Mouse (Mus musculus) 416B (cell line): ENCODE measurements at regions not wholly inside any gene's neighbourhood (a gene's known extent, or its start where the extent isn't known, plus 50 kb on each side); places are given as distances from the start of the nearest gene placed in this dataset.

Experiments used
- DNase-seq: peaks from one replicate; pipeline ENCODE4 v3.0.0; 2011; ENCODE audit warnings: low read depth

DNA sequence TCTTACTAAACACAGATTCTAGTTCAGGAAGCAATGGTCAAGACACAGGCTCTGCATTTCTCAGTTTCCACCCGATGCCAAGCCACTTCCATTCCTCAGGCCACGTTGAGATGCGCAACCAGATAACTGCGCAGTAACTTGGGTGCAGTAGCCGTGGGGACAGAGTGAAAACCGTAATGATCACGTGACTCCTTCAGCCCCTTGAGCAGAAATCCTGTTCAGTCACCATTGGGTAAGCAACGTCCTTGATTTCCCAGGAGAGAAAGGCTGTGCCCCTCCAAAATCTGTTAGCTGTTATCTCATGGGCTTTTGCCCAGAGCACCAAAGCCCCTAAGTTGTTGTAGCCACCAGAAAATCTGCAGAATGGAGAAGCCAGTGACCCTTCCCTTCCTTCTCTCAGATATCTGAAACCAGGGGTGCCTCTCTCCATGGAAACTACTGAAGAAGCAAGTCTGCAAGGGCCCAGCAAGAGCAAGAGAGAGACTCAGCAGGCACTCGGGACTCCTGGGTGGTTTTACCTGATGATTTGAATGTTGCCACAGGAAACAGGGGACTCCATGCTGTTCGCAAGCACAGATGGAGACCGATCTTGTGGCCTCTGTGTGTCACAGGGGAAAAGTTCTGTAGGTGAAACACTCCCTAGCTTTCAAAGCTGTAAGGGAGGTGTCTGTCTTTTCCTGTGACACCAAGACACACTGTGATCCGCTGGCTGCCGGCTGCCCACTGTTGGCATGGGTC lies 126.7 kb downstream of the Lmo4 start:
- no peak for DNase-seq

- no peak for DNase-seq
Measured at GRCm38 (mm10) chr3:144069979-144070540, 135.0 kb downstream of the Lmo4 start.

GRCm38 (mm10) chr3:144067016-144067415 lies 138.0 kb downstream of the Lmo4 start:
- DNase-seq = no peak

- DNase-seq = no peak
Measured at GRCm38 (mm10) chr3:144058106-144058505, 146.9 kb downstream of the Lmo4 start.

- DNase-seq = no peak
Measured at GRCm38 (mm10) chr3:144050341-144050740, 154.7 kb downstream of the Lmo4 start.

DNA sequence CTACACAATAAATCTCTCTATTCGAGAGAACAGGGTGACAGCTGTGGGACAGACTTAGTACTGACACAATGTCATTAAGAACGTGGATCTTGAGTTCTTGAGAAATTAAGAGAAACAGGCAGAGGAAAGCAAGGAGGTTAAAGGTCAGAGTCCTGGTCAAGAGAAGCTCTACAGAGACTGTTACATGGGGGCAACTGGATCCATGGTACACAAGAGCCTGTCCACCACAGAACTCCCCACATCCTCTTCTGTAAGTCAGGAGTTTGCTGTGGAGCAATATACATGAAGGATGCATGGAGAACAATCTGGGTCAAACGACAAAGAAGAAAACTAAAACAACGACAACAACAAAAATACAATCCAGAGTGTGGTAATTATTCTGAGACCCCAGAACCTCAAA lies 155.8 kb downstream of the Lmo4 start:
- no peak for DNase-seq

DNA sequence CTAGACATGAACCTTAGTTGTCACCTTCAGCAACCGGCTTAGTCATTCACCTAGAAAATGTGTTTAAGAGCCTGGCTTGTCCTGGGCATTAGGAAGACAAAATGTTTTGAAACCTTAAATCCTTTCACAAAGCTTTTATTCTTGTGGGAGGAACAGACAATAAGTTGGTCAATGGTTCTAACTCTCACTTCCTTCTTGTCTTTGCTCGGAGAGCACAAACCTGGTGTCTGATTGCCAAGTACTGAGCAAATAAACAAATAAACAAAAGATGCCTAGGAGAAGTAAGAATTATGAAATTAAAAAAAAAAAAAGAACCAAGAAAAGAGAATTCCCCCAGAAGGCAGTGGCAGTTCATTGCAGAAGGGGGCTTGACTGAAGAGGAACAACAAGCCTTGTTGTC lies 160.7 kb downstream of the Lmo4 start:
- no peak for DNase-seq

GRCm38 (mm10) chr3:144041788-144042187 lies 163.2 kb downstream of the Lmo4 start:
- no peak for DNase-seq

- DNase-seq = no peak
Measured at GRCm38 (mm10) chr3:144039498-144039897, 165.5 kb downstream of the Lmo4 start.

DNA sequence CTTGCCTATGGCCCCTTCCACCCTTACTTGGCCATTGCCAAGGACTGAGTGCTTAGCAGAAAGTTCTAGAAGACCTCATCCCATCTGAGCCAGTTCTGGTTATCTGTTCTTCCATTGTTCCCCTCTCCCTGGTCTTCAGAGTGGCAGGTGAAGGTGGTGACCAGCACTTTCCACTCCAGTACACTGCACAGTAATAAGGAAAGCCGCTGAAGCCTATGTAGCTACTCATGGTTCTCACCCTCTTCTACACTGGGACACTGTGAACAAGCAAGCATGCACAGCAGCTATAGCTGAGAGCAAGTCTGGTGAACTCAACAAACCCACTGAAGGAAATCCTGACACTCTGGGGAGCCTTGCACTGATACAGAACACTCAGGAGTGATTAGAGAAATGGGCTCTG lies 175.4 kb downstream of the Lmo4 start:
- no peak for DNase-seq

- no peak for DNase-seq
Measured at GRCm38 (mm10) chr3:144029121-144029520, 175.9 kb downstream of the Lmo4 start.

DNA sequence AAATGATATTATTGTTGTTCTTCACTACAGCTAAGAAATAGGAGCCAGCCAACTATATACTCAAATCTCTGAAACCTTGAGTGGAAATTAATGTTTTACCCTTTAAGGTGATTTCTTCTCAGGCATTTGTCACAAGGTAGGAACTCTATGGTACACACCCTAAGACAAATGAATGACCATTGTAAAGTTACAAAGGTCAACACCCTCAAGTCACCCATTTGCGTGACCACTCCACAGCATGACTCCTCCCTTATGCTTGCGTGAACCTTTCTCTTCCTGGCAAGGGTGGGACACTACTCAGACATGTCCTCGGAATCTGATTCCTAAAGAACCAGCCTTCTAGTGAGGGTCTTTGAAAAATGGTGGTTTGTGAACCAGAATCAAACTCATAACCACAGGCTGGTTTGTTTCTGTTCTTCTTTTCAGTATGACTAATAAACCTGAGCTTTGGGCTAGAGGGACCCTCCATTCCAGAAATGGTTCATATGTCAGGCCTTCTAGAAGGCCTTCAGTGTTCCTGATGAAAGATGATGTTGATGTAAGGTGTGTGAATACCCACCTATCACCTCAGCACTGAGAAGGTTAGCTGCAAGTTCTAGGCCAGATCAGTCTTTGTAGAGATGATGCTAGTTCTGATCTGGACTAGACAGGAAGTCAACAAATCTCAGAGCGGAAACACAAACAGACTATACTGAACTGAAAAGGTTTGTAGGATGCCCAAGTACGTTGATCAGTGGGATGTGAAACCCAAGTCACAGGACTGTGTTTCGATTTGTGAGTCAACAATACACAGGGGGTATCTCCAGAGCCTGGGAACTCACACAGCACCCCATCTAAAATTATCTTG lies 177.7 kb downstream of the Lmo4 start:
- no peak for DNase-seq

DNA sequence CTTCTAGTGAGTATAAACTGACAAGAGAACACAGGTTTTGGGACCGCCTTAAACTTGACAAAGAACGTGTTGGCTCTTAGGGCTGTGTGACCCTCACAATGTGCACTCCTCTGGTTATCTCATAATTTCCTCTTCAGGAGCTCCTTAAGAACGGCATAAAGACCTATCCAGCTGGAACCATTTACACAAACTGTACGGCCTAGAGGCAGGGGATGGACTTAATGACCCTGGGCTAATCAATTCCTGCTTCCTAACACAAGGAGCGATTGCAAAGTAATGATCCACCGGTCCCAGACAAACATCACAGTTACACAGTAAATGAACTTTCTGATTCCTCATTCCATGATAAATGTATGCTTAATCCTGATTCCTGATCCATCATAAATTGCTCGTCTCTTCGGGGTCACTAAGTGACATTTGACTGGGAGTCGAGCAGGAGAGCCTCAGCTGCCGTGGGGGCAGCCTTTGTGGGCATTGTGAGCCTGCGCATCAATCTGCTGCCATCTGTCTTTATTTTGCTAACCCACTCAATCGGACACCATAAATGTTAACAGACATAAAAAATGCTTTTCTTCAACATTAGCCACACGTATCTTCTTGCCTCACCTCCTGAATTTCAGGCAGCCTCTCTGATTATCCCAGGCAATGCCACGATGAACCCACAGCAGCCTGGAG lies 179.4 kb downstream of the Lmo4 start:
- no peak for DNase-seq

DNA sequence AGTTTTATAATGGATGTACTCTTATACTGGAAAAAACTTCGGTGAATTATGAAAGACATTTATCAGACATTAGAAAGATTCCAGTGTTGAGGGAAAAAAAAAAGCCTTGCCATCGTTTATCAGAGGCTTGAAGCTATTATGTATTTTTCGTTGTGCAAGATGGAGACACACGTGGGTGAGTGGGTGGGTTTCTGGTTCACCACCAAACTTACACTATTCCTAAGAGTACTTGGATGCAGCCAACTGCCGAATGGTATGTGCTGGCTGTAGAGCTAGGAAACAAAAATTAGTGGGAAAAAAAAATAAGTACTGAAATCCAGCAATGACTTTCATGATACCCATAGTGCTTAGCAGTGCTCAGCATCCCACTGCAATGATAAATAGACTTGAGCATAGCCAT lies 180.8 kb downstream of the Lmo4 start:
- no peak for DNase-seq

- DNase-seq = no peak
Measured at GRCm38 (mm10) chr3:144023058-144023457, 182.0 kb downstream of the Lmo4 start.

- DNase-seq = no peak
Measured at GRCm38 (mm10) chr3:144021969-144022368, 183.1 kb downstream of the Lmo4 start.

- DNase-seq = no peak
Measured at GRCm38 (mm10) chr3:144020189-144020940, 184.7 kb downstream of the Lmo4 start.

DNA sequence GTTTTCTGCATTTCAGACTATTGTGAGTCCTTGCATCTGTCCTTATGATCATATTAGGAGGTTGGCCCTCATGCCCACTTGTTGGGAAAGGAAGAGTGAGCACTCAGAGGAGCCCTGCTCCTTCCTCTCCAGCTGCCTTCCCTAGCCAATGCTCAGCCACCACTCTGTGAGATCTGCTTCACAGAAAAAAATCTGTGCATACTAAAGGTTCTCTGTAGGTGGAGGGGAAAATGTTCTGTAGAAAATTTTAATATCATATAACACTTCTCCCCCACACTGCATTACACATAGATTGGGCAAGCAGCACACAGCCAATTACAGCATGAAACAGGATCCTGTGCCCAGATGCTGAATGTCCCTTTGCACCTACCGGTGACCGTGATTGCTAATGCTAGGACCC lies 185.7 kb downstream of the Lmo4 start:
- DNase-seq = no peak

- no peak for DNase-seq
Measured at GRCm38 (mm10) chr3:144018559-144018958, 186.5 kb downstream of the Lmo4 start.

DNA sequence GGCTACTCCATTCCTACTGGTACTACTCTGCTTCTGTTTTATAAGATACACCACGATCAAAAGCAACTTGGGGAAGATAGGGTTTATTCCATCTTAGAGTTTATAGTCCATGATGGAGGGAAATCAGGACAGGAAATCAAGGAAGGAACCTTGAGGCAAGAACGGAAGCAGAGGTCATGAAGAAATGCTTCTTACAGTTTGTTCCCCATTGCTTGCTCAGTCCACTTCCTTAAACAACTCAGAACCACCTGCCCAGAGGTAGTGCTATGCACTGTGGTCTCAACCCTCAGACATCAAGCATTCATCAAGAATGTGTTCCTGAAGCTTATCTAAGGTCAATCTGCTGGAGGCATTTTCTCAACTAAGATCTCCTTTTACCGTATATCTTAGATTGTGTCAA lies 189.8 kb downstream of the Lmo4 start:
- no peak for DNase-seq

DNA sequence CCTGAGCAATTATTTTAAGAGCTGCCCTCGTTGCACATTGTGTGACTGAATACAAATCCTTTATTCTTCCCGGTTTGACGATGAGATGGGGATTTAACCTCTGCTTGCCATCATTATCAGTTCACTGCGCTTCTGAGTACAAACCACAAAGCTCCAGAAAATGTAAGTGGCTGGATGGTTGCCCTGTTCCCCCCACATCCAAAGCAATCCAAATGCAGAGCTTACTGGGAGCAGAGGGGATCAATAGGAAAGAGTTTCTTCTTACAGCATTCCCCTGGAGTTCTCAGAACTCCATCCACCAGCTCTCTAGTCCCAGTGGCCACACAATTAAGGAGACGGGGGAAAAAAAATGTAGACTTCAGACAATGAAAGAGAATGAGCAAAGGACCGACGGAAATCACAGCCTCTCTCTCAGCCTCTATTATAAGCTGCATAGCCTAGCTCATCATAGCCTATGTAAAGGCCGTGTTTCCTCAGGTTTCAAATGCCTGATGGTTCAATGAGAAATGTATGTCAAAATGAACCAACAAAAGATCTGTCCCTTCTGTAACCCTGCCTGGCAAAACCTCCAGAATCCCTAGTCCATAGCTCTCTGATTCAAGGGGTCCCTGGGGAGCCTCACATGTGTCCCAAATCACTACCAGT lies 191.4 kb downstream of the Lmo4 start:
- no peak for DNase-seq
